Mouse (Mus musculus): ENCODE measurements around the gene Dzip1l.

DNA sequence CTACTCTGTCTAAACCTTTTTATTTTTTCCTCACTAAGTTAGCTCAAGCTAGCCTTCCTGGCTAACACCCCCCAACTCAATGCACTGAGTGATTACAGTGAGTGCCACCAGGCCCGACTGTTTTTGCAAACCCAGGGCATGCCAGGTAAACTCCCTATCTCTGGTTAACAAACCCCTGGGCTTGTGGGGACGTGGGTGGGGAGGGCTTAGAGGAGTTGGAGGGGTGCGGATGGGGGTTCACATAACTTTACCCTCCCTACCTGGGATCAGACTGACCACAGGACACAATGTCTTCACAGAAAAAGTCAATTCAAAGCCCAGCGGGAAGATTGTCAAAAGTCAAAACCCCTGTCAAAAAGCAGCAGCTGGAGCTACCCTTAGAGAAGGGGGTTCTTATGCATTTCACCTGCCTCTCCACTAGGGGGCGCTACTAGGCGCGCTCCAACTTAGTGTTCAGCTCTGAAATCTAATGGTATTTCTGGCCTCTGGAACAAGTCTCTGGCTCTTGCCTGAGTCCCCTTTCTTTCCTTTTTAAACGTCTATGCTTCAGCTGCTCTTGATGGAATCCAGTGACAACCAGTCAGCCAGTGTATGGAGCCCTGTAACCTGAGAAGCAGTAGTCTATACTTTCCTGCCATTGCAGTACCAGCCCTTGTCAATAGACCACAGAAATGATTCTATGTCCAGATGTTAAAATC is 41.6 kb upstream of the Dzip1l start:
- TF ChIP-seq CTCF (IDR thresholded peaks at IDR 0.05; ENCODE audit: borderline replicate concordance, control insufficient read depth, extremely low read depth, insufficient read depth, low read length, poor library complexity) (no peak), POLR2A (IDR thresholded peaks at IDR 0.05; ENCODE audit: control insufficient read depth, extremely low read depth, insufficient read depth, low read length, poor library complexity) (no peak)

Measured in thymus, adult 2 months (tissue).